Mouse (Mus musculus) cortical plate, adult 2 months (tissue): ENCODE results near the gene Pam16. TPM values are rescaled to one million over a fixed set of nuclear protein-coding genes. Genes with fewer than 3 reads are reported as not detected.
A peak's percentile ranks its signal among the peaks of the same experiment; 100 is the strongest.

Experiments
- H3K27ac ChIP-seq: fragments of 200-500 bp; 2 replicates; pipeline ENCODE4 v1.5.1; 2012; ENCODE audit warnings: low read length, control low read depth, inconsistent platforms; ENCODE audit not compliant: insufficient read depth
- H3K4me1 ChIP-seq: fragments of 200-500 bp; 2 replicates; pipeline ENCODE4 v1.6.1; 2011; ENCODE audit warnings: low read length; ENCODE audit not compliant: control insufficient read depth, insufficient read depth
- H3K4me3 ChIP-seq: fragments of 200-500 bp; 2 replicates; pipeline ENCODE4 v1.5.1; 2011; ENCODE audit warnings: mild to moderate bottlenecking, low read length, control low read depth; ENCODE audit not compliant: insufficient read depth
- CTCF ChIP-seq: fragments of 200-500 bp; IDR thresholded peaks from 2 replicates; pipeline ENCODE4 v1.5.1; 2011; ENCODE audit warnings: mild to moderate bottlenecking, control low read depth, low read length; ENCODE audit not compliant: insufficient read depth; ENCODE audit errors: extremely low read depth
- POLR2A ChIP-seq: fragments of 200-500 bp; IDR thresholded peaks from 2 replicates; pipeline ENCODE4 v1.6.1; 2011; ENCODE audit warnings: mild to moderate bottlenecking, low read length, control low read depth; ENCODE audit not compliant: insufficient read depth; ENCODE audit errors: extremely low read depth
- polyA plus RNA-seq: library from polyadenylated mRNA; depleted of rRNA; stranded (reverse); fragments of >200 nt; gene quantifications from 2 replicates; pipeline ENCODE4 v1.2.3, GENCODE M21; 2012

Gene Pam16
- polyA plus RNA-seq, 1 experiment: 101 TPM

DNA sequence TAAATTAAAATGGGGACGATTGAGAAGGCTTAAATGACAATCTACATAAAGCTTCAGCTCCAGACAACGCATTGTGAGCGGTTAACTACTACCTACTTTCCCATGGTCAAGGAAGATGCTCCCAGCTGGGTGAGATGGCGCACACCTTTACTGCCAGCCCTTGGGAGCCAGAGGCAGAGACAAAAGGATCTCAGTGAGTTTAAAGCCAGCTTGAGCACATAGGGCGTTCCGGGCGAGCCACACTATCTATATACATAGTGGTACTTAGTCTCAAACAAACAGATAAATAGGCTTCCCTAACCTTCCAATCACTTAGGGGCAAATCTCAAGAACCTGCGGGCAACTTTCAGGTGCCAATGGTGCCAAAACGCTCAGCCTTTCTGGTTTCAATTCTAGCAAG, 714 bp downstream of the Pam16 start:
- Histone ChIP-seq H3K4me1 (peaks cover 5% of the 10 kb centered on the region), H3K4me3 (peak overlapping the region; percentile 91), H3K27ac (peak overlapping the region; percentile 87)
- no peak for TF ChIP-seq POLR2A
- no peak for TF ChIP-seq CTCF

DNA sequence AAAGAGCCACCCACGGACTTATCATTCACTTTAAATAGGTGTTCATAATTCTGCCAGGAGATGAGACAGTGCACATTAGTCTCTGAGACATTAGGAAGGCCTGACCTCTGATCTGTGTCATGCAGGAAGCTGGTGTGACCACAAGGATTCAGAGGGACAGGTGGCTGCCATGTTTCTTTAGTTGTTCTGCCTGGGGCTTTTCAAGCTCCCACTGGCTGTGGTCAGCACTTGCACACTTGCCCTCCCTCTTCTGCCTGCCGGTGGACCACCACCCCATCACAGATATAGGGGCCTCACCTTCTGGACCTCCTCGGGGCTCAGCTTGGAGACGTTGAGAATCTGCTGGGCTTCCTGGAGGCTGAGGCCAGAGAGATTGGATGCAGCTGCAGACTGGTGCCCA, 8.0 kb downstream of the Pam16 start:
- Histone ChIP-seq H3K4me3 (no peak overlapping the region), H3K4me1 (no peaks in the 10 kb centered on the region), H3K27ac (no peak overlapping the region)
- no peak for TF ChIP-seq POLR2A
- no peak for TF ChIP-seq CTCF

DNA sequence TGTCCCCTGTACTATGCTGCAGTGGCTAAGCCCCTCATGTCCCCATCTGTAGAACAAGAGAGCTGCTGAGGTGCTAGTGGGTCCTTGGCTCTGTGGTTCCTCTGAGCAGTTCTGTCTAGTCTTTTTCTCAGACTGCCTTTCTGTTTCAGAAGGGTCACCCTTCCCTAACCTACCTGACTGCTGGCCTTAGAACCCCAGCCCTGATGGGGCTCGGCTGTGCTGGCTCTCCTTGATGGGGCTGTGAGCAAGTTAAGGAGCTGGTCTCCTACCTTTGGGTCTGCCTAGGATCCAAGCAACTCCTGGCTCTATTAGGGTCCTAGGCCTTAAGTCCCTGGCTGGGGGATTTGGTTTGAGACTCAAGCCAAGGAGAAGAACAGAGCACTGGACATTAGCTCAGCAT, 9.5 kb downstream of the Pam16 start:
- no peak overlapping the region for H3K4me3 ChIP-seq
- TF ChIP-seq CTCF (no peak), POLR2A (no peak)
- H3K4me1 ChIP-seq: no peaks in the 10 kb centered on the region
- H3K27ac ChIP-seq: no peak overlapping the region

DNA sequence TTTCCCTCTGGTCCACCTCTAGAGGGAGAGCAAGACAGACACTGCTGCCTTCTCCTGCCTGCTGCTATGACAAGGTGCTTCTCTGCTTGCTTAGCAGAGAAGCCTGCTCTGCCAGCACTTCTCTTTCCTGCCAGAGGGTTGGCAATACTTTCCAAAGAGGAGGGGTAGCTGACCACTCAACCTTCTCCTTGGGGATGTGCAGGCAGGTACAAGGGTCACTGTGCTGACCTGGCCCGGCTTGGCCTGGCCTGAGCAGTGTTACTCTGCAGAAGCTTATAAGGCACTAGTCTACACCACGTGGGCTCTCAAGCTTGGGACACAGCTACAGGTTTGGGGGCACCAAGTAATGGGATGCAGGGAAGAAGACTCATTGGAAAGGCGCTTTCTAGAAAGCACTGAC, 10.1 kb downstream of the Pam16 start:
- TF ChIP-seq POLR2A (no peak), CTCF (no peak)
- H3K27ac ChIP-seq: no peak overlapping the region
- no peaks in the 10 kb centered on the region for H3K4me1 ChIP-seq
- no peak overlapping the region for H3K4me3 ChIP-seq

DNA sequence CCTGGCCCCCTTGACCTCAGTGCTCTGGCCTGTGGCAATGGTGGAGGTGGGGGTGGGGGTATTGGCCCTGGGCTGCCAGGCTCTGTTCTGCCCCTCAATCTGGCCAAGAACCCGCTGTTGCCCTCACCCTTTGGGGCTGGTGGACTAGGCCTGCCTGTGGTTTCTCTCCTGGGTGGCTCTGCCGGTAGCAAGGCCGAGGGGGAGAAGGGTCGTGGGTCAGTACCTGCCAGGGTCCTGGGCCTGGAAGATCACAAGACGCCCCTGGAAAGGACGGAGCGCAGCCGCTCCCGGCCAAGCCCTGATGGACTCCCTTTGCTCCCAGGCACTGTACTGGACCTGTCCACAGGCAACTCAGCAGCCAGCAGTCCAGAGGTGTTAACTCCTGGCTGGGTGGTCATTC, 11.1 kb downstream of the Pam16 start:
- TF ChIP-seq CTCF: no peak
- no peak for TF ChIP-seq POLR2A
- Histone ChIP-seq H3K4me1 (no peaks in the 10 kb centered on the region), H3K4me3 (no peak overlapping the region), H3K27ac (no peak overlapping the region)

DNA sequence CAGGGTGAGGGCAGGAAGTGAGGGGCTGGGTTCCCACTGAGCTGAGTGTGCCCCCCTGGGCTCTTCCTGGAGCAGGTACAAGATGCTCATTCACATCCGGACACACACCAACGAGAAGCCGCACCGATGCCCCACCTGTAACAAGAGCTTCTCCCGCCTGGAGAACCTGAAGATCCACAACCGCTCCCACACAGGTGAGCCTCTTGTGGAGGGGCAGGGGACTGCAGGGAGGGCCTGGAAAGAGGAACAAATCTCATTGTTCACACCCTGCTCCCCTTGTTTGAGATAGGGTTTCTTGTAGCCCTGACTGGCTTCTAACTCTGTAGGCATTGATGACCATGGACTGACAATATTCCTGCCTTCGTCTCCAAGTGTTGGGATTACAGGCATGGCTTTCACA, 13.1 kb downstream of the Pam16 start:
- 0 out of 2 replicates have a peak, but pooled peaks have one; percentile 5 for TF ChIP-seq CTCF
- no peak for TF ChIP-seq POLR2A
- Histone ChIP-seq H3K4me3 (no peak overlapping the region), H3K27ac (no peak overlapping the region), H3K4me1 (peaks cover 3% of the 10 kb centered on the region; the same call in 1 of the 2 replicates)

DNA sequence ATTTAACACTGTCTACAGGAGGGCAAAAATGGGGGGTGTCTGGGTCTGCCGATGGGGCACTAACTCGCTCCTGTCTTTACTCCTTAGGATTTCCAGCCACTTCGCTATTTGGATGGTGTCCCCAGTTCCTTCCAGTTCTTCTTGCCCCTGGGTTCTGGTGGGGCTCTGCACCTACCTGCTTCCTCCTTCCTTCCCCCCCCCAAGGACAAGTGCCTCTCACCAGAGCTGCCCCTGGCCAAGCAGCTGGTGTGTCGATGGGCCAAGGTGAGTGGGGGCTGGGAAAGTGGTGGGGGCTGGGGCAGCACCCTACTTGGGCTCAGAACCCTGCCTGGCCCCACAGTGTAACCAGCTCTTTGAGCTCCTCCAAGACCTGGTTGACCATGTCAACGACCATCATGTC, 13.6 kb downstream of the Pam16 start:
- TF ChIP-seq CTCF: no peak
- TF ChIP-seq POLR2A: no peak
- Histone ChIP-seq H3K4me1 (peaks cover 3% of the 10 kb centered on the region; the same call in 1 of the 2 replicates), H3K27ac (no peak overlapping the region), H3K4me3 (no peak overlapping the region)

DNA sequence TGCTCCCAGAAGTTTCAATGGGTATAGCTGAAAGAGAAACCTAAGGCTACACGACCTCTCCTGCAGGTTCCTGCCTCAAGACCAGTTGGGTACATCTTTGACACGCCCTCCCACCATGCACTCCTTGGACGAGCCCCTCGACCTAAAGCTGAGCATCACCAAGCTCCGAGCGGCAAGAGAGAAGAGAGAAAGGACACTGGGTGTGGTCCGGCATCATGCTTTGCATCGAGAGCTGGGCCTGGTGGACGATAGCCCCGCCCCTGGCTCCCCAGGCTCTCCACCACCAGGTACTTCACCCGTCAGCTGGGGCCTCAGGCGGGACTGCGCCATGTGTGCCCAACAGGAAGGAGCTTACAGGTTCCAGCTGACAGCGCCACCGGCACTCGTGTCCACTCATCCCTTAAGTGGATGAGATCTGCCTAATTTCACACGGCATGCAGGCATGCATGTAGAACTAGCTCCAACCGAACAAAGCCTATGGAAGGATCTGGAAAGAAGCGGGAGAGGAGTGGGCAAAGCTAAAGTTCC, 16.2 kb downstream of the Pam16 start:
- H3K27ac ChIP-seq: no peak overlapping the region
- H3K4me1 ChIP-seq: peaks cover 3% of the 10 kb centered on the region; the same call in 1 of the 2 replicates
- TF ChIP-seq POLR2A (no peak), CTCF (no peak)
- H3K4me3 ChIP-seq: no peak overlapping the region

DNA sequence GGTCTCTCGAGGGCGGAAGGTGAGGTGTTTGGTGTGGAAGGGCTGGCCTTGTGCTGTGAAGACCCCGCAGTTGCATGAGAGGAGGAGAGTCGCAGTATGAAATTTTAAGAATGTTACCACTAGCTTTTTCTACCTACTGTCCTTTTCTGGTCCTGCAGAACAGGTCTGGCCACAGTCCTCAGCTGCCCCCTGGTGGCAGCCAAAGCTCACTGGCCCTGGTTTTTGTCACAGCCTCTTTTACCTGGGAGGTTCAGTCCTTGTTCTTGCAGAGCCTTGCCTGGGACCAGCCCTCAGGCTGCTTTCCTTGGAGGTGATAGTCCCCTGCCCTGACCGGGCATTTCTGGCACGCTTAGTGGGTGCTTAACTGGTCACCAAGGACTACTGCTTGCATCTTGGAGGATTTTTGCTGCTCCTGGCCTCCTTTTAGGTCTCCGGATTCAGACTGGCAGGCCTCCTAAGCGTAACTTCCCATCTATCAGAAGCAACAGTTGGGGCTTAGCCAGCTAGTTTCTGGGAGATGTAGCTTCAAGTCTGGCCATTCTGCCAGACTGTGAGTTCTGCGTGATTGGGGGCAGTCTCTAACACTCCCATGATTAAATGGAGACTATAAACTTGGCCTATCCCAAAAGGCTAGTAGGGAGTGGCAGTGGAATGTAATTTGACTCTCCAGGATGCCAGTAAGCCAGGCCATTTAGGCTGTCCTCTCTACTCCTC, 16.8 kb downstream of the Pam16 start:
- no peak overlapping the region for H3K27ac ChIP-seq
- peaks cover 3% of the 10 kb centered on the region; the same call in 1 of the 2 replicates for H3K4me1 ChIP-seq
- TF ChIP-seq POLR2A (no peak), CTCF (peak; percentile 90)
- no peak overlapping the region for H3K4me3 ChIP-seq

DNA sequence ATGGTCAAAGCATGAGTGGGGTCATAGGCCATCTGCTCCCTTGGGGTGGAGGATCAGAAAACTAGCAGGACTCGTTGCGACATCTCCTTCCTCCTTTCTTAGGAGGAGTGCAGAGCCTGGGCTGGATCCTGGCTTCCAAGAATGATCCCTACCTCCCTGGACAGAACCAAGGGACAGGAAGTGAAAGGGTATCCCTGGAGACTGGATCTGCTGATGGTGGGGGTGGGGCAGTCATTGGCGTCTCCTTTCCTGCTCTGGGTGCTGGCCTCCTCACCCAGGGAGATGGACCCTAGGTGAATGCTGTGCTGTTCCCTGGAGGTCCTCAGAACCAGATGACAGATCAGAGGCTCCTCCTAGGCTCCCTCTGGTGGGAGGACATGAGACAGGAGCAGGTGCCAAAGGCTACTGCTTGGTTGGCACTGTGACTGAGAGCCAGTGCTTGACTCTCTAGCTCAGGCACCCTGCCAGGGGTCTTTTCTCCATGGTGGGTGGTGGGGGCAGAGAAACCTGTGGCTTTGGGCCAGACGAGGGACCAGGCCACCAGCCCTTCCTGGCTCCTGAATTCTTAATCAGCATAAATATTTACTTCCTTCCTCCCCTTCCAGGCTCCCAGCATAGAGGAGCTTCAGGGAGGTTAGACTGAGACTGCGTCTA, 18.2 kb downstream of the Pam16 start:
- H3K4me1 ChIP-seq: peaks cover 3% of the 10 kb centered on the region; the same call in 1 of the 2 replicates
- no peak overlapping the region for H3K4me3 ChIP-seq
- H3K27ac ChIP-seq: no peak overlapping the region
- TF ChIP-seq CTCF (peak; percentile 27; the same call in 1 of the 2 replicates), POLR2A (no peak)
